Mouse (Mus musculus) limb, embryonic 14.5 days (tissue): ENCODE data around the gene Lbhd2. TPM values are rescaled to one million over a fixed set of nuclear protein-coding genes. Genes with fewer than 3 reads are reported as not detected.

ENCODE experiments used
- ATAC-seq: fragments of 200-750 bp; cut with Nextera tagmentation; 2 replicates; pipeline ENCODE4 v1.8.0; 2017; ENCODE audit warnings: low read depth, moderate number of reproducible peaks, moderate TSS enrichment; ENCODE audit not compliant: low FRiP score
- DNase-seq: peaks from one replicate; pipeline ENCODE4 v3.0.0-alpha.2; 2015; ENCODE audit warnings: low spot score
- H3K27ac ChIP-seq: fragments of 300-500 bp; sonication (generic); replicated peaks from 2 replicates; pipeline ENCODE4 v1.5.1; 2014; ENCODE audit warnings: low read depth, mild to moderate bottlenecking, low read length, moderate library complexity, mixed read lengths
- H3K27me3 ChIP-seq: fragments of 300-500 bp; sonication (generic); 2 replicates; pipeline ENCODE4 v1.6.1; 2014; ENCODE audit warnings: low read length, mixed read lengths; ENCODE audit not compliant: control insufficient read depth, insufficient read depth
- H3K36me3 ChIP-seq: fragments of 300-500 bp; sonication (generic); 2 replicates; pipeline ENCODE4 v1.6.1; 2014; ENCODE audit warnings: mild to moderate bottlenecking, low read length, moderate library complexity, mixed read lengths; ENCODE audit not compliant: control insufficient read depth, insufficient read depth
- H3K4me1 ChIP-seq: fragments of 300-500 bp; sonication (generic); 2 replicates; pipeline ENCODE4 v1.6.1; 2014; ENCODE audit warnings: antibody characterized with exemption, low read length, mixed read lengths; ENCODE audit not compliant: control insufficient read depth, insufficient read depth
- H3K4me2 ChIP-seq: fragments of 300-500 bp; sonication (generic); replicated peaks from 2 replicates; pipeline ENCODE4 v1.6.1; 2014; ENCODE audit warnings: low read depth, mild to moderate bottlenecking, low read length, moderate library complexity; ENCODE audit not compliant: severe bottlenecking
- H3K4me3 ChIP-seq: fragments of 300-500 bp; sonication (generic); replicated peaks from 2 replicates; pipeline ENCODE4 v1.5.1; 2014; ENCODE audit warnings: low read length
- H3K9ac ChIP-seq: fragments of 300-500 bp; sonication (generic); 2 replicates; pipeline ENCODE4 v1.6.1; 2014; ENCODE audit warnings: mild to moderate bottlenecking, low read depth, low read length, moderate library complexity; ENCODE audit not compliant: severe bottlenecking
- H3K9me3 ChIP-seq: fragments of 300-500 bp; sonication (generic); 2 replicates; pipeline ENCODE4 v1.6.1; 2016; ENCODE audit warnings: low read length; ENCODE audit not compliant: control insufficient read depth
- POLR2A ChIP-seq: fragments of 200-500 bp; IDR thresholded peaks from 2 replicates; pipeline ENCODE4 v1.8.0; 2012; ENCODE audit warnings: inconsistent platforms, mild to moderate bottlenecking, moderate library complexity, borderline replicate concordance; ENCODE audit not compliant: insufficient read depth, insufficient read length; ENCODE audit errors: extremely low read depth
- WGBS: fragments of 180-500 bp; shearing (Covaris S2); extraction: QIAGEN DNeasy Blood & Tissue Kit; methylation state at CpG from one replicate; pipeline ENCODE4 v1.1.7; 2014; 5-methylcytosine and 5-hydroxymethylcytosine counted together
- polyA plus RNA-seq, 2 experiments: library from polyadenylated mRNA; depleted of rRNA in 1 of 2; stranded (reverse) in 1 of 2; unstranded in 1 of 2; fragments of >200 nt; fragmentation: Nextera tagmentation in 1 of 2; extraction: Ambion mirVana in 1 of 2; gene quantifications; 2 replicates each; pipeline versions ENCODE4 v1.2.1 to v1.2.3; 2012 to 2014

Gene Lbhd2
- polyA plus RNA-seq, 2 experiments, result 11.0 to 19.2 TPM

GRCm38 (mm10) chr12:111437222-111437900 is 30.8 kb downstream of the Lbhd2 start:
- ATAC-seq, result no peak
- Histone ChIP-seq H3K4me3 (no peak overlapping the region), H3K9me3 (no peaks in the 10 kb centered on the region), H3K4me1 (peaks cover 2% of the 10 kb centered on the region), H3K4me2 (no peak overlapping the region), H3K27ac (no peak overlapping the region), H3K27me3 (peaks cover 32% of the 10 kb centered on the region), H3K36me3 (no peaks in the 10 kb centered on the region), H3K9ac (no peak overlapping the region)
- 71% methylated on average over 5 of the region's 5 CpGs for WGBS
- TF ChIP-seq POLR2A, result no peak
- DNase-seq, result no peak

- Histone ChIP-seq H3K4me2 (no peak overlapping the region), H3K9ac (no peak overlapping the region), H3K27ac (no peak overlapping the region), H3K36me3 (no peaks in the 10 kb centered on the region), H3K9me3 (no peaks in the 10 kb centered on the region), H3K4me3 (no peak overlapping the region), H3K27me3 (peaks cover 42% of the 10 kb centered on the region), H3K4me1 (peaks cover 10% of the 10 kb centered on the region)
- ATAC-seq (no peak), DNase-seq (no peak)
- TF ChIP-seq POLR2A, result no peak
- WGBS, result 83% methylated on average over 6 of the region's 6 CpGs
Measured at GRCm38 (mm10) chr12:111438850-111439249, 32.2 kb downstream of the Lbhd2 start.

GRCm38 (mm10) chr12:111440701-111441373 is 34.2 kb downstream of the Lbhd2 start:
- H3K9ac ChIP-seq, result no peak overlapping the region
- H3K4me3 ChIP-seq, result no peak overlapping the region
- DNase-seq, result no peak
- H3K27me3 ChIP-seq, result peaks cover 62% of the 10 kb centered on the region
- no peak for TF ChIP-seq POLR2A
- WGBS, result 88% methylated on average over 9 of the region's 9 CpGs
- H3K36me3 ChIP-seq, result no peaks in the 10 kb centered on the region
- no peaks in the 10 kb centered on the region for H3K9me3 ChIP-seq
- H3K27ac ChIP-seq, result no peak overlapping the region
- peaks cover 16% of the 10 kb centered on the region for H3K4me1 ChIP-seq
- ATAC-seq, result no peak
- H3K4me2 ChIP-seq, result no peak overlapping the region

DNA sequence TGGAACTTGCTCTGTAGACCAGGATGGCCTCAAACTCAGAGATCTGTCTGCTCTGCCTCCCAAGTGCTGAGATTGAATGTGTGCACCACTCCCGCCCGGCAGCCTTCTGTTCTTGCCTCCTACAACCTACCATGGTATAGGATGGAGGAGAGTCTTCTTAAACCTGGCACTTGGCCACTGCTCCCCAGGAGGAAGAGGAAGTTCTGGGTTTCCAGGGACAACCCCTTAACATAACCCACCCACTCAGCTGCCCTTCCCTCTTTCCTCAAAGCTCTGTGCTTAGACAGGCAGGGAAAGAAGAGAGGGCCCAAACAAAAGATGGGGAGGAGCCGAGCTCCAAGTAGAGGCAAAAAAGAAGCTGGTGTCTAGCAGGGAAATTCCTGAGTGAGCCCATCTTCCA is 34.9 kb downstream of the Lbhd2 start:
- H3K27ac ChIP-seq, result no peak overlapping the region
- no peak overlapping the region for H3K9ac ChIP-seq
- ATAC-seq (no peak), DNase-seq (no peak)
- H3K36me3 ChIP-seq, result no peaks in the 10 kb centered on the region
- H3K4me1 ChIP-seq, result peaks cover 16% of the 10 kb centered on the region
- no peak for TF ChIP-seq POLR2A
- H3K4me3 ChIP-seq, result no peak overlapping the region
- H3K4me2 ChIP-seq, result no peak overlapping the region
- 72% methylated on average over 3 of the region's 3 CpGs for WGBS
- H3K27me3 ChIP-seq, result peaks cover 69% of the 10 kb centered on the region
- no peaks in the 10 kb centered on the region for H3K9me3 ChIP-seq

DNA sequence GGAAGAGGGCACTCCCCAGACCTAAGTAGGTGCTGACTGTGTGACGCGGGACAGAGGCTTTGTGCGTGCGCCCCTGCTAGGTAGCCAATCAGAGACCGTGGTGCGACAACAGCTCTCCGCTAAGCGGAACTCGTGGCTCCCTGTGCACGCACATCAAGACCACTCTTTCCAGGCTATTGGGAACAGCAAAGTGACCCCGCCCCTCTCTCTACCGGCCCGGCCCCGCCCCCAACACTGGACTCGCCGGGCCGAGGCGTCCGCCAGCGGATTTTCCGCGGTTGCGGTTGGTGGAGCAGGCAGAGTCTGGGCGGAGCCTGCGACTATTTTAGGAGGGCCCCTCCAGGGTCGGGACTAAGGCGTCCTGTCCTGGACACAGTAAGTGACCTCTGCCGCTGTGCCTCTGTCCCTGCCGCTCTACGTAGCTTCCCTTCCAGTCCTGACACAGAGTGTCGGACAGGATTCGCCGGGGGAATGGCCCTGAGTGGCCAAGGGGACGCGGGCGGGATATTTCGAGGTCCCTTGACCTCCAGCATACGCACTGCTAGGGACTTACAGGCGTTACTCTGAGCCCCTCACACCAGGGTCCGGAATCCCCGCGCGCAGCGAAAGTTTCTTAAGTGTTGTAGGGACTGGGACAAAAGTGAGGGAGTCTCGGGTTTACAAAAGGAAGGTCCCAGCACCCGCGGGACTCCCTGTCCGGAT is 35.9 kb downstream of the Lbhd2 start, which contains the start of gene Tnfaip2:
Gene Tnfaip2, plus strand, starts transcription at position 161 of the 702 bp plus-strand sequence.
- ATAC-seq (peak; percentile 75), DNase-seq (peak; percentile 66)
- no peak within 1 kb of the TSS for H3K27ac ChIP-seq
- 0 out of 2 replicates have a peak within 1 kb of the TSS, but pooled peaks have one; percentile 17 for H3K9ac ChIP-seq
- H3K4me1 ChIP-seq, result peaks cover 16% of the 10 kb centered on the region
- 2% methylated on average over 46 of the region's 48 CpGs for WGBS
- TF ChIP-seq POLR2A, result no peak
- peak within 1 kb of the TSS; percentile 39 for H3K4me3 ChIP-seq
- H3K9me3 ChIP-seq, result no peaks in the 10 kb centered on the region
- no peaks in the 10 kb centered on the region for H3K36me3 ChIP-seq
- peaks cover 74% of the 10 kb centered on the region for H3K27me3 ChIP-seq
- H3K4me2 ChIP-seq, result peak within 1 kb of the TSS; percentile 70
